Mouse (Mus musculus): ENCODE data around the gene Ap4b1. TPM values are rescaled to one million over a fixed set of nuclear protein-coding genes. Genes with fewer than 3 reads are reported as not detected.
"Not testable (repeated sequence)": the region's sequence is repeated elsewhere in the genome, so short reads cannot be mapped to it uniquely, and the experiment has no call there.

The Ap4b1 gene
- polyA plus RNA-seq, 1 experiment = 16.4 TPM

DNA sequence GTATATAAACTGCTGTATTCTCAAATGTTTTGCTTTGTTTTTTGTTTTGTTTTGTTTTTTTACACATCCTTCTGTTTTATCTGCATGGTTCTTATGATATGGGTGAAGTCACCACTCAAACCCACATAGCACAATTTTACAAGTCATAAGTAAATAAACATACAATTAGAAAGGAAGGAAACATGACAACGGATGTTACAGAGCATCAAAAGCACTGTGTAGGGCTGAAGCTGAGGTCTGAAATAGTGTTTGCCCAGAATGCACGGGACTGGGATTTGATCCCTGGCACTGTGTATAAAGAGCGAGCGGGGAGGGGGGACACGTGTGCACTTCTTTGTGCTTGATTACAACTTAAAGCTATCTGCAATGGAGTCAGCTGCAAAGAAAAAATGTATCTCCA, 28.5 kb upstream of the Ap4b1 start:
- TF ChIP-seq CTCF (IDR thresholded peaks at IDR 0.05; ENCODE audit: borderline replicate concordance, insufficient read depth, low read length) (no peak), POLR2A (IDR thresholded peaks at IDR 0.05; ENCODE audit: low read depth, low read length) (no peak)
- no peaks in the 10 kb centered on the region for H3K4me1 ChIP-seq (ENCODE audit: control insufficient read depth, insufficient read depth, low read length)
- H3K27ac ChIP-seq (ENCODE audit: insufficient read depth, low read length) = no peak overlapping the region
- H3K4me3 ChIP-seq (ENCODE audit: insufficient read depth, low read length) = no peak overlapping the region

DNA sequence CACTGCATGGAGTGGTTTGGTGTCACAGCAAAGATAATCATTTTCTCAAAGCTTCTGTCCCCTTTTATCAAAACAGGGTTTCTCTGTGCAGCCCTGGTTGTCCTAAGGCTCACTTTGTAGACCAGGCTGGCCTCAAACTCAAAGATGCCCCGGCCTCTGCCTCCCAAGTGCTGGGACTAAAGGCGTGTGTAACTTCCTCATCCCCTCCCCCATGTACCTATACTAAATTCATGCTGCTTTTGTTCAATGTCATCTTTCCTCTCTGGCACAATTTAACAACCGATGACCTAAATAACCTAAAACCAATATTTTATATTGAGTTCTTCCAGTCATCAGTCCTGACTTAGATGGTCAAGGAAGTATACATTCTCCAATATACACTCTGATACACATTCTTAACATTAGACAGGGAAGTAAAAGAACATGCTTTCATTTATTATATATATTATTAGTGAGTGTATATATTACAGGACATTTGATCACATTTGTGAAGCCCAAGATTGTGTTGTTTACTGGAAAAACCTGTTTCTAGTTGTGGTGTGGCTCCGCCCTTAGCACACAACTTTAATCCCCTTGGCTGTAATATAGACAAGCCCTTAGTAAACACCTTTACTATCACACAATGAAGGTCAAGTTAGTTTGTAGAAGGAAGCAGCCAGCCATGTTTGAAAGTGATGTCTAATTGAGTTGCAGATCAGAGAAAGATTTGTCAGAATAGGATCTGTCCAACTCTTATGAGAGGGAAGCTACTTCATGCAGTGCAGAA, 26.3 kb upstream of the Ap4b1 start:
- Histone ChIP-seq H3K4me3 (ENCODE audit: insufficient read depth, low read length) (no peak overlapping the region), H3K27ac (ENCODE audit: insufficient read depth, low read length) (no peak overlapping the region), H3K4me1 (ENCODE audit: control insufficient read depth, insufficient read depth, low read length) (no peaks in the 10 kb centered on the region)
- TF ChIP-seq POLR2A (IDR thresholded peaks at IDR 0.05; ENCODE audit: low read depth, low read length) (no peak), CTCF (IDR thresholded peaks at IDR 0.05; ENCODE audit: borderline replicate concordance, insufficient read depth, low read length) (no peak)

DNA sequence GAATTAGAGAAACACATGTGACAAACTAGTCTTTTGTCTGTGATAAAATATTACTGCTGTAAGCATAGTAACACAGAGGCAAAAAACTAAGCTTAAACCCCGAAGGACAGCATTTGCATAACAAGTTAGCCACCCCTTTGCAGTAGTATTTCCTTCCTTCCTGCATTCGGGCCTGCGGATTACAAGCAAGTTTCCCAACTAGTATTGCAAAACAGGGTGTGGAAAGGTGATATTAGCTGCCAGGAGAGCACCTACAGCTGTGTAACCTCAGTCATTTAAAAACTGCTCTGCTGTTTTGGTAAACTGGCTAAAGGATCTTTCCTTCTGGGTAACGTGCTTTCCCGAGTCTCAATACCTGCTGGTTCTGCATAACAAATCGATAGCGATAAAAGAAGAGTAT, 22.1 kb upstream of the Ap4b1 start:
- Histone ChIP-seq H3K4me1 (ENCODE audit: control insufficient read depth, insufficient read depth, low read length) (peaks cover 4% of the 10 kb centered on the region; the same call in 1 of the 2 replicates), H3K27ac (ENCODE audit: insufficient read depth, low read length) (no peak overlapping the region), H3K4me3 (ENCODE audit: insufficient read depth, low read length) (no peak overlapping the region)
- no peak for TF ChIP-seq CTCF (IDR thresholded peaks at IDR 0.05; ENCODE audit: borderline replicate concordance, insufficient read depth, low read length)
- no peak for TF ChIP-seq POLR2A (IDR thresholded peaks at IDR 0.05; ENCODE audit: low read depth, low read length)

- TF ChIP-seq CTCF (IDR thresholded peaks at IDR 0.05; ENCODE audit: borderline replicate concordance, insufficient read depth, low read length) = no peak
- no peak for TF ChIP-seq POLR2A (IDR thresholded peaks at IDR 0.05; ENCODE audit: low read depth, low read length)
- H3K4me3 ChIP-seq (ENCODE audit: insufficient read depth, low read length) = no peak overlapping the region
- H3K27ac ChIP-seq (ENCODE audit: insufficient read depth, low read length) = no peak overlapping the region
- H3K4me1 ChIP-seq (ENCODE audit: control insufficient read depth, insufficient read depth, low read length) = peaks cover 4% of the 10 kb centered on the region; the same call in 1 of the 2 replicates
Observed at GRCm38 (mm10) chr3:103789096-103789495, 20.2 kb upstream of the Ap4b1 start.

- Histone ChIP-seq H3K4me1 (ENCODE audit: control insufficient read depth, insufficient read depth, low read length) (peaks cover 4% of the 10 kb centered on the region; the same call in 1 of the 2 replicates), H3K27ac (ENCODE audit: insufficient read depth, low read length) (peak overlapping the region; percentile 48; the same call in 1 of the 2 replicates)
Observed at GRCm38 (mm10) chr3:103789891-103790345, 19.4 kb upstream of the Ap4b1 start.

GRCm38 (mm10) chr3:103790346-103791145, 18.8 kb upstream of the Ap4b1 start:
- TF ChIP-seq POLR2A (IDR thresholded peaks at IDR 0.05; ENCODE audit: low read depth, low read length) (no peak), CTCF (IDR thresholded peaks at IDR 0.05; ENCODE audit: borderline replicate concordance, insufficient read depth, low read length) (no peak)
- peak overlapping the region; percentile 68 for H3K4me3 ChIP-seq (ENCODE audit: insufficient read depth, low read length)
- peak overlapping the region; percentile 48; the same call in 1 of the 2 replicates for H3K27ac ChIP-seq (ENCODE audit: insufficient read depth, low read length)
- peaks cover 4% of the 10 kb centered on the region; the same call in 1 of the 2 replicates for H3K4me1 ChIP-seq (ENCODE audit: control insufficient read depth, insufficient read depth, low read length)

More at GRCm38 (mm10) chr3:103789891-103790345, 19.4 kb upstream of the Ap4b1 start:
- TF ChIP-seq POLR2A (IDR thresholded peaks at IDR 0.05; ENCODE audit: low read depth, low read length) = no peak; the same call in 1 of the 2 replicates
- no peak for TF ChIP-seq CTCF (IDR thresholded peaks at IDR 0.05; ENCODE audit: borderline replicate concordance, insufficient read depth, low read length)
- H3K4me3 ChIP-seq (ENCODE audit: insufficient read depth, low read length) = peak overlapping the region; percentile 68

GRCm38 (mm10) chr3:103791230-103792110, 17.9 kb upstream of the Ap4b1 start, which contains the start of gene Hipk1:
Gene Hipk1 (minus strand): TSS chr3:103791563.
- peaks cover 4% of the 10 kb centered on the region; the same call in 1 of the 2 replicates for H3K4me1 ChIP-seq (ENCODE audit: control insufficient read depth, insufficient read depth, low read length)
- peak within 1 kb of the TSS; percentile 48 for H3K27ac ChIP-seq (ENCODE audit: insufficient read depth, low read length)
- TF ChIP-seq CTCF (IDR thresholded peaks at IDR 0.05; ENCODE audit: borderline replicate concordance, insufficient read depth, low read length) (no peak), POLR2A (IDR thresholded peaks at IDR 0.05; ENCODE audit: low read depth, low read length) (peak; percentile 87)
- peak within 1 kb of the TSS; percentile 68 for H3K4me3 ChIP-seq (ENCODE audit: insufficient read depth, low read length)

DNA sequence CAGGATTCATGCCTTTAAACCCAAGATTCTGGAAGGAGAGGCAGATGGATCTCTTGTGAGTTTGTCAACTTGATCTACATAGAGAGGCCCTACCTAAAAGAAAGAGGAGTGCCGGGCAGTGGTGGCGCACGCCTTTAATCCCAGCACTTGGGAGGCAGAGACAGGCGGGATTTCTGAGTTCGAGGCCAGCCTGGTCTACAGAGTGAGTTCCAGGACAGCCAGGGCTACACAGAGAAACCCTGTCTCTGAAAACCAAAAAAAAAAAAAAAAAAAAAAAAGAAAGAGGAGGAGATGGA, 17.3 kb upstream of the Ap4b1 start:
- not testable (repeated sequence) for H3K4me1 ChIP-seq (ENCODE audit: control insufficient read depth, insufficient read depth, low read length); H3K4me3 ChIP-seq (ENCODE audit: insufficient read depth, low read length); H3K27ac ChIP-seq (ENCODE audit: insufficient read depth, low read length)

DNA sequence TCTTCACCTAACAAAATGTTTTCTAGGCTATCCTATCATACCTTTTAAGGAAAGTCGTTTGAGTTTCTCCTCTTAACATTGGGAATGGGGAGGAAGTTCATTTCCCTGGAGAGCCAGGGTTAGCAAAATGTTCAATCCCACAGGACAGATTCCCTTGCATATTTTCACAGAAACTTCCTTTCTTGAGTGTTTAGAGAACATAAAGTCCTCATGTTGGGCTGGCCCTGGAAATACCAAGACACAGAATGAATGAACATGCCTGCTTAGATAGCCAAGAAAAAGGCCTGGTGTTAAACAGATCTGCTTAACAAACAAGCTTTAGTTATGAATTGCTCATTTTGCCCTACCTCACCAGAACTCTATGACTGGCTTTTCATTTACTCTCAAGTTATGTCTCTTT, 16.8 kb upstream of the Ap4b1 start:
- TF ChIP-seq POLR2A (IDR thresholded peaks at IDR 0.05; ENCODE audit: low read depth, low read length) = no peak
- no peak for TF ChIP-seq CTCF (IDR thresholded peaks at IDR 0.05; ENCODE audit: borderline replicate concordance, insufficient read depth, low read length)
- H3K4me1 ChIP-seq (ENCODE audit: control insufficient read depth, insufficient read depth, low read length) = peaks cover 4% of the 10 kb centered on the region; the same call in 1 of the 2 replicates
- H3K27ac ChIP-seq (ENCODE audit: insufficient read depth, low read length) = no peak overlapping the region
- H3K4me3 ChIP-seq (ENCODE audit: insufficient read depth, low read length) = no peak overlapping the region

Data from embryonic fibroblast, embryonic 13.5 days (primary cell).